ENCODE assay signal across 8 mouse cellular contexts in genomic region chr11:117038282-117039106, GRCm38 (mm10).
DNase-seq lines count a peak whose midpoint lies in the region; ATAC-seq lines count a peak whose summit lies in the region.

No protein-coding gene starts in this region.

- peak; percentile 46 for DNase-seq in kidney, postnatal 10 days
- no peak for DNase-seq in kidney, adult 11 months
- DNase-seq in embryo, embryonic 10.5 days (ENCODE audit: low spot score): peak; percentile 83
- DNase-seq in limb, embryonic 11.5 days (ENCODE audit: low spot score): peak; percentile 57
- DNase-seq in retina, postnatal 7 days (ENCODE audit: low read depth, low spot score): peak; percentile 40
- DNase-seq in adrenal gland, adult 18-20 months (ENCODE audit: low spot score in 2 of 2): no peak
- DNase-seq in cerebellum, adult 11-12 months: no peak

- no peaks in the 10 kb centered on the region for H3K27me3 ChIP-seq in limb, embryonic 11.5 days (ENCODE audit: control insufficient read depth, insufficient read depth, low read length)

- ATAC-seq in limb, embryonic 11.5 days (ENCODE audit: insufficient number of reproducible peaks, low FRiP score, low TSS enrichment, low read depth): no peak
- no peak for ATAC-seq in inflammation-experienced regulatory T-cells, adult 6 months

- H3K4me3 ChIP-seq in limb, embryonic 11.5 days (ENCODE audit: low read depth, low read length): no peak overlapping the region

- H3K9ac ChIP-seq in limb, embryonic 11.5 days (ENCODE audit: low read length): no peak overlapping the region

- WGBS in limb, embryonic 11.5 days: 34% methylated on average over 20 of the region's 20 CpGs

- H3K27ac ChIP-seq in limb, embryonic 11.5 days (replicated peaks; ENCODE audit: low read depth, low read length): no peak overlapping the region

- no peaks in the 10 kb centered on the region for H3K36me3 ChIP-seq in limb, embryonic 11.5 days (ENCODE audit: control insufficient read depth, insufficient read depth, low read length)

- H3K9me3 ChIP-seq in limb, embryonic 11.5 days (ENCODE audit: control insufficient read depth, low read length): no peaks in the 10 kb centered on the region

- H3K4me2 ChIP-seq in limb, embryonic 11.5 days (ENCODE audit: low read depth, severe bottlenecking): no peak overlapping the region

- peaks cover 11% of the 10 kb centered on the region; the same call in 1 of the 2 replicates for H3K4me1 ChIP-seq in limb, embryonic 11.5 days (ENCODE audit: control insufficient read depth, insufficient read depth, low read length)

Comparison
In these comparisons a context has a peak if more than half of its experiments do, and no peak if none do; other contexts are left out.
1. DNase-seq: peak in kidney, postnatal 10 days (single experiment), embryo, embryonic 10.5 days (single experiment), limb, embryonic 11.5 days (single experiment) and retina, postnatal 7 days (single experiment); none in kidney, adult 11 months (single experiment), adrenal gland, adult 18-20 months (0 of 2) and cerebellum, adult 11-12 months (single experiment).